Mouse (Mus musculus) embryonic facial prominence, embryonic 15.5 days (tissue): ENCODE results near the gene Cntnap2. TPM values are rescaled to one million over a fixed set of nuclear protein-coding genes. Genes with fewer than 3 reads are reported as not detected.
"Not testable (repeated sequence)": the region's sequence is repeated elsewhere in the genome, so short reads cannot be mapped to it uniquely, and the experiment has no call there.

Source experiments
- ATAC-seq: fragments of 200-750 bp; cut with Nextera tagmentation; 2 replicates; pipeline ENCODE4 v1.8.0; 2017; ENCODE audit warnings: low read depth, moderate TSS enrichment; ENCODE audit not compliant: insufficient number of reproducible peaks, low FRiP score, low TSS enrichment
- H3K27ac ChIP-seq: fragments of 300-500 bp; sonication (generic); replicated peaks from 2 replicates; pipeline ENCODE4 v1.5.1; 2015; ENCODE audit warnings: mild to moderate bottlenecking, inconsistent platforms
- H3K27me3 ChIP-seq: fragments of 300-500 bp; sonication (generic); 2 replicates; pipeline ENCODE4 v1.6.1; 2015; ENCODE audit warnings: inconsistent platforms
- H3K36me3 ChIP-seq: fragments of 300-500 bp; sonication (generic); 2 replicates; pipeline ENCODE4 v1.6.1; 2015; ENCODE audit warnings: mild to moderate bottlenecking, inconsistent platforms
- H3K4me1 ChIP-seq: fragments of 300-500 bp; sonication (generic); 2 replicates; pipeline ENCODE4 v1.6.1; 2015; ENCODE audit warnings: inconsistent platforms
- H3K4me2 ChIP-seq: fragments of 300-500 bp; sonication (generic); replicated peaks from 2 replicates; pipeline ENCODE4 v1.6.1; 2015; ENCODE audit warnings: mild to moderate bottlenecking, inconsistent platforms
- H3K4me3 ChIP-seq: fragments of 300-500 bp; sonication (generic); replicated peaks from 2 replicates; pipeline ENCODE4 v1.5.1; 2015; ENCODE audit warnings: mild to moderate bottlenecking, inconsistent platforms
- H3K9ac ChIP-seq: fragments of 300-500 bp; sonication (generic); 2 replicates; pipeline ENCODE4 v1.6.1; 2015; ENCODE audit warnings: inconsistent platforms
- H3K9me3 ChIP-seq: fragments of 300-500 bp; sonication (generic); replicated peaks from 2 replicates; pipeline ENCODE4 v1.6.1; 2016; ENCODE audit warnings: inconsistent platforms
- WGBS: fragments of 180-500 bp; shearing (Covaris S2); methylation state at CpG from one replicate; pipeline ENCODE4 v1.1.7; 2015; 5-methylcytosine and 5-hydroxymethylcytosine counted together
- polyA plus RNA-seq: library from polyadenylated mRNA; unstranded; fragments of >200 nt; fragmentation: Nextera tagmentation; extraction: Ambion mirVana; gene quantifications from 2 replicates; pipeline ENCODE4 v1.2.1, GENCODE M21; 2015

The Cntnap2 gene
- polyA plus RNA-seq, 1 experiment from 2014 or later = 1.5 TPM

GRCm38 (mm10) chr6:46512841-46513240 is 1453.7 kb downstream of the Cntnap2 start:
- ATAC-seq = no peak
- no peaks in the 10 kb centered on the region for H3K9me3 ChIP-seq
- H3K4me1 ChIP-seq = no peaks in the 10 kb centered on the region
- H3K27me3 ChIP-seq = no peaks in the 10 kb centered on the region
- no peak overlapping the region for H3K4me2 ChIP-seq
- WGBS = 70% methylated on average over 1 of the region's 1 CpGs
- no peaks in the 10 kb centered on the region for H3K36me3 ChIP-seq
- H3K27ac ChIP-seq = no peak overlapping the region
- no peak overlapping the region for H3K9ac ChIP-seq
- no peak overlapping the region for H3K4me3 ChIP-seq

DNA sequence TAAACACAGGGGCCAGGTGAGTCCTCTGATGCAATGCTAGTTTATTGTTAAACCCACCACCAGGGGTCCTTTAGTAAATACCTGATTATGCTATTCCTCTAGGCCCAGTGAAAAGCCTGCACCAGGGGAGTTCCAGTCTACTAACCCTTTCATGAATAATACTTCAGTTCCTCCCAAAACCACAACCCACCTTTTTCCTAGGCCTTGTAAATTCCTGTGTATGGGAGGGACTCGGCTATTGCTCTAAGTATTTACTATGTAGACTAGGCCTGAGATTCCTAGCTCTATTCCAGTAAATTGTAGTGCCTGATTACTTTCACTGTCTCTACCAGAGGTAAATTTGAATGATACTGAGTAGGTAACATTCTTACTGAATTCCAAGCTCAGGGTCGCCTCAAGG is 1478.4 kb downstream of the Cntnap2 start:
- not testable (repeated sequence) for H3K4me3 ChIP-seq, H3K36me3 ChIP-seq, H3K4me1 ChIP-seq, H3K27ac ChIP-seq, H3K9ac ChIP-seq, H3K27me3 ChIP-seq, H3K9me3 ChIP-seq, H3K4me2 ChIP-seq, ATAC-seq
- 87% methylated on average over 2 of the region's 2 CpGs for WGBS

- H3K9ac ChIP-seq = no peak overlapping the region
- ATAC-seq = no peak
- no peaks in the 10 kb centered on the region for H3K9me3 ChIP-seq
- H3K4me3 ChIP-seq = no peak overlapping the region
- no peaks in the 10 kb centered on the region for H3K4me1 ChIP-seq
- 87% methylated on average over 2 of the region's 2 CpGs for whole genome bisulfite sequencing
- H3K27me3 ChIP-seq = no peaks in the 10 kb centered on the region
- H3K4me2 ChIP-seq = no peak overlapping the region
- no peaks in the 10 kb centered on the region for H3K36me3 ChIP-seq
- no peak overlapping the region for H3K27ac ChIP-seq
Observed at GRCm38 (mm10) chr6:46563470-46563869, 1504.3 kb downstream of the Cntnap2 start.

DNA sequence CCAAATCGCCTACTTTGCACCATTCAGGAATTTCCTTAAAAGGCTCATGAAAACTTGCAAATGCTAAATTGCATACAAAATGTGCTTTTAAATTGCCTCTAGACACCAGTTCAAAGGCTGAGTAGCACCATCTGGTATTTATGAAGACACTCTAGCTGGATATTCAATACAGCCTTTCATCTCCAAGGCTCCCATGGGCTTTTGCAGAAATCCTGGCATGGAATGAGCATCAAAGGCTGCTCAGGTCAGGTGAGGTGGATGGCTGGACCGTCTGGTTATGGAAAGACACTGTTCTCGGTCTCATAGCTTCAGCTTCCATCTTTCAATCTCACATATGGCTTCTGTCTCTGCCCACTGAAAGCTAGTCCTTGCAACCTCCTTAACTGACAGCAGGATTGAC is 1515.9 kb downstream of the Cntnap2 start:
- Histone ChIP-seq H3K27ac (no peak overlapping the region), H3K36me3 (no peaks in the 10 kb centered on the region), H3K9me3 (no peaks in the 10 kb centered on the region), H3K4me1 (no peaks in the 10 kb centered on the region), H3K4me2 (no peak overlapping the region), H3K27me3 (no peaks in the 10 kb centered on the region), H3K9ac (no peak overlapping the region), H3K4me3 (no peak overlapping the region)
- ATAC-seq = no peak
- WGBS = 39% methylated on average over 3 of the region's 3 CpGs

- Histone ChIP-seq H3K9me3 (no peaks in the 10 kb centered on the region), H3K9ac (no peak overlapping the region), H3K36me3 (no peaks in the 10 kb centered on the region)
Observed at GRCm38 (mm10) chr6:46612365-46612764, 1553.2 kb downstream of the Cntnap2 start.

DNA sequence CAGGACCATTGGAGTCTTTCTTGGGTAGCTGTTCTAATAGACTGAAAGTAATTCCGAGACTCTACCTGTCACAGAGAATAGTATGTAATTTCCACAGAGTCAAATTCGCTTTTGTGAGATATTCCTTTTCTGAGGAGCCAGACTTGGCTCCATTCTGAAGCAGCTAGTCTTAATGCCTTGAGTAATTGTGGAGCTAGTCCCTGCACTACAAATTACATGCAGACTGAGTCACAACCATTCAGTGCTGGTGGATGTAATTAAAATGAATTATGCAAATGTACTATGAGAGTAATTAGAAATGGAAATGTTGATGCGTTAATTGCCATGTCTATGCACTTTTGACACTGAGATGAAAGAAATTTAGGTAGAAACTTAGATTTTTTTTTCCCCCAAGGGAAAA is 1553.7 kb downstream of the Cntnap2 start:
- no peak for ATAC-seq
- WGBS = 83% methylated on average over 3 of the region's 3 CpGs
- no peaks in the 10 kb centered on the region for H3K4me1 ChIP-seq

More at GRCm38 (mm10) chr6:46612365-46612764, 1553.2 kb downstream of the Cntnap2 start:
- Histone ChIP-seq H3K4me2 (no peak overlapping the region), H3K4me1 (no peaks in the 10 kb centered on the region), H3K27me3 (no peaks in the 10 kb centered on the region), H3K4me3 (no peak overlapping the region), H3K27ac (no peak overlapping the region)
- ATAC-seq = no peak

DNA sequence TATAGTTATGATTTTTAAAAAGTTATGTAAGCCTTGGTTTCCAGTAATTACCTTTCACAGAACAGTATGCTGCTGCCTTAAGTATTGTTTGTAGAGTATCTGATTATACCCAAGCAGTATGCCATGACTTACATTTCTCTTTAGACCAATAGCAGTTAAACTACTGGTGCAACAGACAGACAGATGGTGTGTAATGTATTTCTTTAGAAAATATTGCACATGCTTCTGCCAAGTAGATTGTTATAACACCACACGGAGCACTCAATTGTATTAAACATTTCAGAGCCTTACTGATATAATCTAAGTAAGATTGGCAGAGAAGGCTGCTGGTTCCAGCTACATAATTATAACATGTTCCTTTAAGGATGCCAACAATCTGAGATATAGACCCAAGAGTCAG is 1609.9 kb downstream of the Cntnap2 start:
- no peak for ATAC-seq
- H3K9ac ChIP-seq = no peak overlapping the region
- H3K27ac ChIP-seq = no peak overlapping the region
- H3K4me1 ChIP-seq = no peaks in the 10 kb centered on the region
- H3K36me3 ChIP-seq = no peaks in the 10 kb centered on the region
- no peaks in the 10 kb centered on the region for H3K9me3 ChIP-seq
- H3K27me3 ChIP-seq = no peaks in the 10 kb centered on the region
- WGBS = 51% methylated on average over 1 of the region's 1 CpGs
- no peak overlapping the region for H3K4me3 ChIP-seq
- no peak overlapping the region for H3K4me2 ChIP-seq

More for the DNA sequence above, 1553.7 kb downstream of the Cntnap2 start:
- Histone ChIP-seq H3K27me3 (no peaks in the 10 kb centered on the region), H3K27ac (no peak overlapping the region), H3K4me2 (no peak overlapping the region), H3K9me3 (no peaks in the 10 kb centered on the region), H3K9ac (no peak overlapping the region), H3K36me3 (no peaks in the 10 kb centered on the region), H3K4me3 (no peak overlapping the region)

GRCm38 (mm10) chr6:46675081-46675480 is 1615.9 kb downstream of the Cntnap2 start:
- no peak overlapping the region for H3K9ac ChIP-seq
- no peaks in the 10 kb centered on the region for H3K27me3 ChIP-seq
- no peaks in the 10 kb centered on the region for H3K4me1 ChIP-seq
- no peak for ATAC-seq
- WGBS = 51% methylated on average over 2 of the region's 2 CpGs
- no peaks in the 10 kb centered on the region for H3K36me3 ChIP-seq
- no peaks in the 10 kb centered on the region for H3K9me3 ChIP-seq
- no peak overlapping the region for H3K4me3 ChIP-seq
- H3K4me2 ChIP-seq = no peak overlapping the region
- no peak overlapping the region for H3K27ac ChIP-seq

- H3K36me3 ChIP-seq = no peaks in the 10 kb centered on the region
- no peaks in the 10 kb centered on the region for H3K27me3 ChIP-seq
- H3K27ac ChIP-seq = no peak overlapping the region
- no peak for ATAC-seq
- WGBS = 54% methylated on average over 4 of the region's 4 CpGs
- no peaks in the 10 kb centered on the region for H3K9me3 ChIP-seq
- no peak overlapping the region for H3K4me3 ChIP-seq
- H3K4me2 ChIP-seq = no peak overlapping the region
- no peak overlapping the region for H3K9ac ChIP-seq
- no peaks in the 10 kb centered on the region for H3K4me1 ChIP-seq
Observed at GRCm38 (mm10) chr6:46675621-46676020, 1616.5 kb downstream of the Cntnap2 start.

DNA sequence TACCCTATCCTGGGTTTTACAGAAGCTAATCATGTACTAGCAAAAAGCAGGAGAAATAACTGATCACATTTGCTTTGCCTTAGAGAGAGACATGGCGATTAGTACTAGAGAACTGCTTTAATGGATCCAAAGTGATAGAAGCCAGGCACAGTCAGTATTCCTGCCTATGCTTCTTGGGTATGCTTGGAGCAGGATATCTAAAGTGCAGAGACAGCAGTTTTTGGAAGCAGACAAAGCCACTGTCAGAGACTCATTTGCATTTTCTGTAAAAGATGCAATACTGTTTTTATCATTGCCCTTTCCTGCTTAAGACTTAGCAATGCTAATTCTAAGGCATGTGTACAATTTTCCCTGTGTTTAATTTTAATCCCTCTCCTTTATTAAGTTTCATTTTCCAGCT is 1637.0 kb downstream of the Cntnap2 start:
- no peaks in the 10 kb centered on the region for H3K4me1 ChIP-seq
- no peak overlapping the region for H3K27ac ChIP-seq
- H3K9ac ChIP-seq = no peak overlapping the region
- H3K4me2 ChIP-seq = no peak overlapping the region
- no peak overlapping the region for H3K4me3 ChIP-seq
- H3K36me3 ChIP-seq = no peaks in the 10 kb centered on the region
- H3K27me3 ChIP-seq = no peaks in the 10 kb centered on the region
- no peak for ATAC-seq
- no peaks in the 10 kb centered on the region for H3K9me3 ChIP-seq
- 68% methylated on average over 1 of the region's 1 CpGs for WGBS

GRCm38 (mm10) chr6:46699343-46699742 is 1640.2 kb downstream of the Cntnap2 start:
- no peaks in the 10 kb centered on the region for H3K4me1 ChIP-seq
- no peak overlapping the region for H3K27ac ChIP-seq
- H3K36me3 ChIP-seq = no peaks in the 10 kb centered on the region
- 86% methylated on average over 2 of the region's 2 CpGs for WGBS
- H3K4me3 ChIP-seq = no peak overlapping the region
- no peak overlapping the region for H3K9ac ChIP-seq
- no peaks in the 10 kb centered on the region for H3K27me3 ChIP-seq
- H3K4me2 ChIP-seq = no peak overlapping the region
- no peaks in the 10 kb centered on the region for H3K9me3 ChIP-seq
- no peak for ATAC-seq

DNA sequence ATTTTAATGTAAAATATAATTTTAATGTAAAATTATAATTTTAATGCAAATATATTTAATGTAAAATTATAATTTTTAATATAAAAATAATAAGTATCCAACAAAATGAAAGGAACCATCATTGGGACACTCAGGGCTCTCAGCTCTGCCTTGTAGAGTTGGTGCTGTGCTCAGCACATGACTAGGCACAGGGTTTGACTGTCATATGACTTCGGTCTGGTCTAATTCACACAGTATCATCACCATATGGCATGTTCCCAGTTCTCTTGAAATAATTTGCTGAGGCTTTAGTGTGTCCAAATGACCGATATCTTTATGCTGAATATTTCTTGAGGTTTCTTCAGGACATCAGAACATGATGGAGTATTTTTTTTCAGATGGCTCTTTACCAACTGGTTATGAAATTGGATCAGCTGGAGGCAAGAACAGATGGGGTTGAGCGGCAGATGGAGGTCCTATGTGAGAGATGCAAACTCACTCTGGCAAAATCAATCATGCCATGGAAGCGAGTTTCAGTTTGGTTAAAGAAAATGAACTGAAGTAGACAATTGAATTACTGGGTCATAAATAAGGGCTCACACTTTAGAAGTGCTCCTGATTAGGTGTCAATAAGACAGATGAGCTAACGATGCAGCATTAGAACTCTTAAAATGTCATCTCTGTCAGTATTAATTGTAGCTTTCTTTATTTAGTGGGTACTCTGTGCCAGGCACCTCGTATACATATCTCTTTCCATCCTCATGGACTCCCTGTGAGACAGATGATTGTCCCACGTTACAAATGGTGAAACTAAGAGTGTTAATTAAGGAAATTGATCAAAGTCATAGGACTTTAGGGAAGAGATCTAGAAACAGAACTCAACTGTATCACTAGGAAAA is 1645.4 kb downstream of the Cntnap2 start:
- no peak overlapping the region for H3K27ac ChIP-seq
- no peaks in the 10 kb centered on the region for H3K27me3 ChIP-seq
- no peaks in the 10 kb centered on the region for H3K9me3 ChIP-seq
- no peaks in the 10 kb centered on the region for H3K4me1 ChIP-seq
- no peaks in the 10 kb centered on the region for H3K36me3 ChIP-seq
- H3K4me3 ChIP-seq = no peak overlapping the region
- H3K4me2 ChIP-seq = no peak overlapping the region
- 78% methylated on average over 7 of the region's 7 CpGs for WGBS
- H3K9ac ChIP-seq = no peak overlapping the region
- no peak for ATAC-seq
